In the genomic region with DNA sequence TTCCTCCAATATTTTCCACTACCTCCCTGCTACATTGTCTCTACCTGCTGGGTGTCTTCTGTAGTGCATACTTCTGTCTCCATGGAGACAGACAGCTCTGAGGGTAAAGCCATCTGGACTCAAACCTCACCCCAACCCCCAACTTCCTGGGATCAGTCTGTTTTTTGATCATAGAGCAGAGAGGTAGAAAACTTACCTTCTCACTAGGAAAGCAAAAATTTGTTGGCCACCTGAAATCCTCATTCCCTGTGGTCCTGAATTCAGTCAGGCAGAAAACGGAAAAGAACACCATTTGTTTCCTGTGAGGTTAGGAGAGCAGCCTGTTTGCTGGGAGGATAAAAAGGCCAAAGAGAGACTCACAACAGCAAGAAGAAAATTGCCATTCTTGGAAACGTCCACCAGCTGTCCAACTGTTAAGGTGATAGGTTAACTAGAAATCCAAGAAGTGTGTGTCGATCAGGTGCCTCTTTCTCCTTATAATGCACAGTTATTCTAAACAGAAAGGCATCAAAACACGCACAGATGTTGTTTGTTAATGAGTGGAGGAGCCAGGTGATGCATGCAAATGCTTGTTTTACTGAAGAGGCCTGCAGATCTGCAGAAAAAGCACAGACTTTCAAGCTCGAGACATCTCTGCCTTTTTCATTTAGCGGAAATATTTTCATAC, we compare ENCODE assay signal across 11 mouse cellular contexts.
DNase-seq lines count a peak whose midpoint lies in the region; ATAC-seq and TF ChIP-seq lines count a peak whose summit lies in the region.
"Had no signal": no experiment of that assay in that cellular context is flagged by ENCODE, and none has a peak within 500 bp of the region (broad histone marks: within the 10 kb centered on the region; RNA-seq: fewer than 3 reads in every experiment).

No protein-coding gene starts in this region.

- TF ChIP-seq CTCF in midbrain, postnatal 0 days (IDR thresholded peaks at IDR 0.05) = peak; percentile 39

- H3K9me3 ChIP-seq in hindbrain, embryonic 14.5 days (ENCODE audit: control insufficient read depth, low read length) = no peaks in the 10 kb centered on the region
- no peaks in the 10 kb centered on the region for H3K9me3 ChIP-seq in midbrain, postnatal 0 days (ENCODE audit: low read length)
- H3K9me3 ChIP-seq: intestine, embryonic 15.5 days had no signal

- H3K27ac ChIP-seq in hindbrain, embryonic 14.5 days = peak overlapping the region; percentile 46; the same call in 1 of the 2 replicates
- H3K27ac ChIP-seq in midbrain, postnatal 0 days (ENCODE audit: low read depth, low read length) = no peak overlapping the region
- H3K27ac ChIP-seq: intestine, embryonic 15.5 days had no signal

- 0 out of 2 replicates have a peak, but pooled peaks have one; percentile 43 for ATAC-seq in hindbrain, embryonic 14.5 days (ENCODE audit: low FRiP score)
- peak; percentile 69; the same call in 1 of the 2 replicates for ATAC-seq in midbrain, postnatal 0 days (ENCODE audit: low FRiP score)
- ATAC-seq: intestine, embryonic 15.5 days had no signal

- 42% methylated on average over 6 of the region's 6 CpGs for WGBS in hindbrain, embryonic 14.5 days
- WGBS in midbrain, postnatal 0 days = 48% methylated on average over 6 of the region's 6 CpGs

- no peaks in the 10 kb centered on the region for H3K36me3 ChIP-seq in hindbrain, embryonic 14.5 days (replicated peaks; ENCODE audit: control insufficient read depth, insufficient read depth)
- H3K36me3 ChIP-seq in midbrain, postnatal 0 days (ENCODE audit: insufficient read depth, low read length) = no peaks in the 10 kb centered on the region
- H3K36me3 ChIP-seq: intestine, embryonic 15.5 days had no signal

- intact Hi-C loops in left cerebral cortex, postnatal 4 days (cut with DNase I) = loop anchor here (10.0 kb wide), 1 partner anchor 172 kb away; the partner anchor contains the start of gene Nbea
- intact Hi-C loops in left cerebral cortex, postnatal 36 days (cut with DNase I) = no loop called here

- H3K4me2 ChIP-seq in hindbrain, embryonic 14.5 days (replicated peaks) = no peak overlapping the region
- no peak overlapping the region for H3K4me2 ChIP-seq in midbrain, postnatal 0 days (ENCODE audit: low read depth, low read length, poor library complexity, severe bottlenecking)
- H3K4me2 ChIP-seq: intestine, embryonic 15.5 days had no signal

- no peak overlapping the region for H3K4me3 ChIP-seq in hindbrain, embryonic 14.5 days (replicated peaks; ENCODE audit: low read length)
- H3K4me3 ChIP-seq in midbrain, postnatal 0 days (ENCODE audit: low read depth, low read length) = no peak overlapping the region
- H3K4me3 ChIP-seq: intestine, embryonic 15.5 days had no signal

- peaks cover 11% of the 10 kb centered on the region for H3K4me1 ChIP-seq in hindbrain, embryonic 14.5 days (replicated peaks; ENCODE audit: control insufficient read depth, insufficient read depth, low read length)
- no peaks in the 10 kb centered on the region for H3K4me1 ChIP-seq in midbrain, postnatal 0 days (ENCODE audit: insufficient read depth, low read length)
- H3K4me1 ChIP-seq: intestine, embryonic 15.5 days had no signal

- no peak overlapping the region for H3K9ac ChIP-seq in hindbrain, embryonic 14.5 days
- H3K9ac ChIP-seq in midbrain, postnatal 0 days (replicated peaks; ENCODE audit: low read length, poor library complexity, severe bottlenecking) = no peak overlapping the region
- H3K9ac ChIP-seq: intestine, embryonic 15.5 days had no signal

- H3K27me3 ChIP-seq in hindbrain, embryonic 14.5 days (ENCODE audit: control insufficient read depth, insufficient read depth, low read length) = no peaks in the 10 kb centered on the region
- no peaks in the 10 kb centered on the region for H3K27me3 ChIP-seq in midbrain, postnatal 0 days (ENCODE audit: insufficient read depth, low read length)
- H3K27me3 ChIP-seq: intestine, embryonic 15.5 days had no signal

- DNase-seq in left cerebral cortex, postnatal 4 days = peak; percentile 62
- no peak for DNase-seq in left cerebral cortex, postnatal 36 days (ENCODE audit: low spot score in 2 of 2)
- peak; percentile 40 for DNase-seq in embryo, embryonic 10.5 days (ENCODE audit: low spot score)
- no peak for DNase-seq in hindbrain, embryonic 14.5 days (ENCODE audit: low spot score)
- DNase-seq in midbrain, postnatal 0 days (ENCODE audit: low spot score) = peak; percentile 70
- DNase-seq in spleen, postnatal 10 days (ENCODE audit: low spot score in 2 of 2) = no peak
- DNase-seq in adrenal gland, postnatal 25 days = no peak
- DNase-seq in urinary bladder, postnatal 14 days (ENCODE audit: low spot score) = no peak
- DNase-seq: gastrocnemius, postnatal 10 days; lung, postnatal 14 days had no signal

Comparison
In these comparisons a context has a peak if more than half of its experiments do, and no peak if none do; other contexts are left out.
1. DNase-seq: peak in left cerebral cortex, postnatal 4 days (single experiment), embryo, embryonic 10.5 days (single experiment) and midbrain, postnatal 0 days (single experiment); none in left cerebral cortex, postnatal 36 days (0 of 2), hindbrain, embryonic 14.5 days (single experiment), spleen, postnatal 10 days (0 of 2), adrenal gland, postnatal 25 days (single experiment) and urinary bladder, postnatal 14 days (single experiment).